In genomic region chr1:41274573-41275270, GRCm38 (mm10) we compare ENCODE assay signal across 8 mouse cellular contexts.
DNase-seq lines count a peak whose midpoint lies in the region.

No protein-coding gene starts in this region.

- DNase-seq in layer of hippocampus, adult 9-11 months: peak; percentile 11
- no peak for DNase-seq in layer of hippocampus, adult 11-12 months (ENCODE audit: low spot score)
- DNase-seq in embryo, embryonic 11 days: peak; percentile 68
- peak; percentile 12 to 34 for DNase-seq in heart, postnatal 10 days
- peak; percentile 4 for DNase-seq in lung, postnatal 36 days
- no peak for DNase-seq in spleen, adult 12 weeks (ENCODE audit: low spot score)
- DNase-seq in urinary bladder, postnatal 10 days (ENCODE audit: low spot score): no peak
- no peak for DNase-seq in thymus, postnatal 10 days (ENCODE audit: low spot score in 2 of 2)

- intact Hi-C loops in heart, postnatal 10 days (cut with DNase I): loop anchor here (10.0 kb wide), 2 partner anchors 960 to 1420 kb away; partner anchors contain the start of gene Pou3f3

Comparison
In these comparisons a context has a peak if more than half of its experiments do, and no peak if none do; other contexts are left out.
1. DNase-seq: peak in layer of hippocampus, adult 9-11 months (single experiment), embryo, embryonic 11 days (single experiment), heart, postnatal 10 days (2 of 2) and lung, postnatal 36 days (single experiment); none in layer of hippocampus, adult 11-12 months (single experiment), spleen, adult 12 weeks (single experiment), urinary bladder, postnatal 10 days (single experiment) and thymus, postnatal 10 days (0 of 2).